Mouse (Mus musculus): ENCODE results near the gene Ggt7. TPM values are rescaled to one million over a fixed set of nuclear protein-coding genes. Genes with fewer than 3 reads are reported as not detected.

Ggt7 gene
- polyA plus RNA-seq, 1 experiment = 1.4 TPM

GRCm38 (mm10) chr2:155514666-155515065, 3.4 kb downstream of the Ggt7 start:
- TF ChIP-seq EP300 (IDR thresholded peaks at IDR 0.05; ENCODE audit: insufficient read depth, low read depth, low read length) = no peak
- peak; percentile 39 for TF ChIP-seq CTCF (IDR thresholded peaks at IDR 0.05; ENCODE audit: low read depth, low read length)
- no peaks in the 10 kb centered on the region for H3K36me3 ChIP-seq (ENCODE audit: control insufficient read depth, insufficient read depth, low read length, poor library complexity, severe bottlenecking)
- H3K9me3 ChIP-seq (replicated peaks; ENCODE audit: control insufficient read depth, insufficient read depth, low read length, poor library complexity, severe bottlenecking) = no peaks in the 10 kb centered on the region
- 0 out of 2 replicates have a peak overlapping the region, but pooled peaks have one; percentile 14 for H3K9ac ChIP-seq (ENCODE audit: low read depth, poor library complexity, severe bottlenecking)
- H3K27me3 ChIP-seq (ENCODE audit: control insufficient read depth, insufficient read depth, low read length, poor library complexity, severe bottlenecking) = no peaks in the 10 kb centered on the region
- H3K27ac ChIP-seq (ENCODE audit: insufficient read depth, low read length) = no peak overlapping the region
- H3K4me3 ChIP-seq (ENCODE audit: low read depth, low read length) = peak overlapping the region; percentile 16; the same call in 1 of the 2 replicates
- H3K4me1 ChIP-seq (ENCODE audit: control insufficient read depth, insufficient read depth, low read length) = no peaks in the 10 kb centered on the region

- H3K4me3 ChIP-seq (ENCODE audit: low read depth, low read length) = no peak overlapping the region
- H3K27me3 ChIP-seq (ENCODE audit: control insufficient read depth, insufficient read depth, low read length, poor library complexity, severe bottlenecking) = no peaks in the 10 kb centered on the region
- H3K9ac ChIP-seq (ENCODE audit: low read depth, poor library complexity, severe bottlenecking) = no peak overlapping the region
- no peaks in the 10 kb centered on the region for H3K4me1 ChIP-seq (ENCODE audit: control insufficient read depth, insufficient read depth, low read length)
- H3K27ac ChIP-seq (ENCODE audit: insufficient read depth, low read length) = no peak overlapping the region
- TF ChIP-seq EP300 (IDR thresholded peaks at IDR 0.05; ENCODE audit: insufficient read depth, low read depth, low read length) (no peak), CTCF (IDR thresholded peaks at IDR 0.05; ENCODE audit: low read depth, low read length) (no peak), POLR2A (IDR thresholded peaks at IDR 0.05; ENCODE audit: insufficient read depth, low read length) (no peak)
- no peaks in the 10 kb centered on the region for H3K36me3 ChIP-seq (ENCODE audit: control insufficient read depth, insufficient read depth, low read length, poor library complexity, severe bottlenecking)
- no peaks in the 10 kb centered on the region for H3K9me3 ChIP-seq (replicated peaks; ENCODE audit: control insufficient read depth, insufficient read depth, low read length, poor library complexity, severe bottlenecking)
Observed at GRCm38 (mm10) chr2:155513543-155513942, 4.5 kb downstream of the Ggt7 start.

- TF ChIP-seq CTCF (IDR thresholded peaks at IDR 0.05; ENCODE audit: low read depth, low read length) (peak; percentile 73), POLR2A (IDR thresholded peaks at IDR 0.05; ENCODE audit: insufficient read depth, low read length) (no peak), EP300 (IDR thresholded peaks at IDR 0.05; ENCODE audit: insufficient read depth, low read depth, low read length) (no peak)
- Histone ChIP-seq H3K9me3 (replicated peaks; ENCODE audit: control insufficient read depth, insufficient read depth, low read length, poor library complexity, severe bottlenecking) (no peaks in the 10 kb centered on the region), H3K4me1 (ENCODE audit: control insufficient read depth, insufficient read depth, low read length) (no peaks in the 10 kb centered on the region), H3K4me3 (ENCODE audit: low read depth, low read length) (no peak overlapping the region), H3K36me3 (ENCODE audit: control insufficient read depth, insufficient read depth, low read length, poor library complexity, severe bottlenecking) (no peaks in the 10 kb centered on the region), H3K27ac (ENCODE audit: insufficient read depth, low read length) (no peak overlapping the region), H3K27me3 (ENCODE audit: control insufficient read depth, insufficient read depth, low read length, poor library complexity, severe bottlenecking) (no peaks in the 10 kb centered on the region), H3K9ac (ENCODE audit: low read depth, poor library complexity, severe bottlenecking) (no peak overlapping the region)
Observed at GRCm38 (mm10) chr2:155512479-155512878, 5.6 kb downstream of the Ggt7 start.

GRCm38 (mm10) chr2:155507721-155508470, 10.1 kb downstream of the Ggt7 start:
- TF ChIP-seq EP300 (IDR thresholded peaks at IDR 0.05; ENCODE audit: insufficient read depth, low read depth, low read length) = no peak
- TF ChIP-seq CTCF (IDR thresholded peaks at IDR 0.05; ENCODE audit: low read depth, low read length) = no peak
- no peak for TF ChIP-seq POLR2A (IDR thresholded peaks at IDR 0.05; ENCODE audit: insufficient read depth, low read length)
- Histone ChIP-seq H3K9ac (ENCODE audit: low read depth, poor library complexity, severe bottlenecking) (no peak overlapping the region), H3K27ac (ENCODE audit: insufficient read depth, low read length) (no peak overlapping the region), H3K4me1 (ENCODE audit: control insufficient read depth, insufficient read depth, low read length) (no peaks in the 10 kb centered on the region), H3K27me3 (ENCODE audit: control insufficient read depth, insufficient read depth, low read length, poor library complexity, severe bottlenecking) (no peaks in the 10 kb centered on the region), H3K9me3 (replicated peaks; ENCODE audit: control insufficient read depth, insufficient read depth, low read length, poor library complexity, severe bottlenecking) (no peaks in the 10 kb centered on the region), H3K4me3 (ENCODE audit: low read depth, low read length) (no peak overlapping the region), H3K36me3 (ENCODE audit: control insufficient read depth, insufficient read depth, low read length, poor library complexity, severe bottlenecking) (no peaks in the 10 kb centered on the region)

- H3K4me1 ChIP-seq (ENCODE audit: control insufficient read depth, insufficient read depth, low read length) = no peaks in the 10 kb centered on the region
- no peak overlapping the region for H3K27ac ChIP-seq (ENCODE audit: insufficient read depth, low read length)
- no peak overlapping the region for H3K9ac ChIP-seq (ENCODE audit: low read depth, poor library complexity, severe bottlenecking)
- peak overlapping the region; percentile 25; the same call in 1 of the 2 replicates for H3K4me3 ChIP-seq (ENCODE audit: low read depth, low read length)
- no peaks in the 10 kb centered on the region for H3K27me3 ChIP-seq (ENCODE audit: control insufficient read depth, insufficient read depth, low read length, poor library complexity, severe bottlenecking)
- H3K9me3 ChIP-seq (replicated peaks; ENCODE audit: control insufficient read depth, insufficient read depth, low read length, poor library complexity, severe bottlenecking) = no peaks in the 10 kb centered on the region
- no peaks in the 10 kb centered on the region for H3K36me3 ChIP-seq (ENCODE audit: control insufficient read depth, insufficient read depth, low read length, poor library complexity, severe bottlenecking)
- no peak for TF ChIP-seq CTCF (IDR thresholded peaks at IDR 0.05; ENCODE audit: low read depth, low read length)
- TF ChIP-seq EP300 (IDR thresholded peaks at IDR 0.05; ENCODE audit: insufficient read depth, low read depth, low read length) = no peak
- no peak for TF ChIP-seq POLR2A (IDR thresholded peaks at IDR 0.05; ENCODE audit: insufficient read depth, low read length)
Observed at GRCm38 (mm10) chr2:155505811-155506210, 12.2 kb downstream of the Ggt7 start.
